Mouse (Mus musculus) liver, embryonic 13.5 days (tissue): ENCODE data around the gene Ick. TPM values are rescaled to one million over a fixed set of nuclear protein-coding genes. Genes with fewer than 3 reads are reported as not detected.

Source experiments
- ATAC-seq: fragments of 200-750 bp; cut with Nextera tagmentation; 2 replicates; pipeline ENCODE4 v1.8.0; 2017; ENCODE audit warnings: low read depth, mild to moderate bottlenecking, moderate number of reproducible peaks, moderate library complexity
- DNase-seq: peaks from one replicate; pipeline ENCODE4 v3.0.0; 2022
- H3K27ac ChIP-seq: fragments of 300-500 bp; sonication (generic); 2 replicates; pipeline ENCODE4 v1.5.1; 2015; ENCODE audit warnings: moderate library complexity, mild to moderate bottlenecking, inconsistent platforms
- H3K27me3 ChIP-seq: fragments of 300-500 bp; sonication (generic); 2 replicates; pipeline ENCODE4 v1.6.1; 2015; ENCODE audit warnings: mild to moderate bottlenecking, inconsistent platforms
- H3K36me3 ChIP-seq: fragments of 300-500 bp; sonication (generic); 2 replicates; pipeline ENCODE4 v1.6.1; 2015; ENCODE audit warnings: mild to moderate bottlenecking, inconsistent platforms
- H3K4me1 ChIP-seq: fragments of 300-500 bp; sonication (generic); replicated peaks from 2 replicates; pipeline ENCODE4 v1.6.1; 2015; ENCODE audit warnings: inconsistent platforms
- H3K4me2 ChIP-seq: fragments of 300-500 bp; sonication (generic); 2 replicates; pipeline ENCODE4 v1.6.1; 2015; ENCODE audit warnings: inconsistent platforms, mild to moderate bottlenecking, moderate library complexity
- H3K4me3 ChIP-seq: fragments of 300-500 bp; sonication (generic); replicated peaks from 2 replicates; pipeline ENCODE4 v1.5.1; 2015; ENCODE audit warnings: mild to moderate bottlenecking, inconsistent platforms
- H3K9ac ChIP-seq: fragments of 300-500 bp; sonication (generic); 2 replicates; pipeline ENCODE4 v1.6.1; 2015; ENCODE audit warnings: mild to moderate bottlenecking, inconsistent platforms
- H3K9me3 ChIP-seq: fragments of 300-500 bp; sonication (generic); replicated peaks from 2 replicates; pipeline ENCODE4 v1.6.1; 2016; ENCODE audit warnings: inconsistent platforms
- WGBS: fragments of 180-500 bp; shearing (Covaris S2); methylation state at CpG from one replicate; pipeline ENCODE4 v1.1.7; 2015; ENCODE audit not compliant: insufficient replicate concordance; 5-methylcytosine and 5-hydroxymethylcytosine counted together
- polyA plus RNA-seq: library from polyadenylated mRNA; unstranded; fragments of >200 nt; fragmentation: Nextera tagmentation; extraction: Ambion mirVana; gene quantifications from 2 replicates; pipeline ENCODE4 v1.2.1, GENCODE M21; 2015

Ick gene
- polyA plus RNA-seq, 1 experiment from 2014 or later, result 4.7 TPM

- peak; percentile 9; the same call in 1 of the 2 replicates for ATAC-seq
Measured at GRCm38 (mm10) chr9:78121985-78122384, 13.0 kb downstream of the Ick start.

DNA sequence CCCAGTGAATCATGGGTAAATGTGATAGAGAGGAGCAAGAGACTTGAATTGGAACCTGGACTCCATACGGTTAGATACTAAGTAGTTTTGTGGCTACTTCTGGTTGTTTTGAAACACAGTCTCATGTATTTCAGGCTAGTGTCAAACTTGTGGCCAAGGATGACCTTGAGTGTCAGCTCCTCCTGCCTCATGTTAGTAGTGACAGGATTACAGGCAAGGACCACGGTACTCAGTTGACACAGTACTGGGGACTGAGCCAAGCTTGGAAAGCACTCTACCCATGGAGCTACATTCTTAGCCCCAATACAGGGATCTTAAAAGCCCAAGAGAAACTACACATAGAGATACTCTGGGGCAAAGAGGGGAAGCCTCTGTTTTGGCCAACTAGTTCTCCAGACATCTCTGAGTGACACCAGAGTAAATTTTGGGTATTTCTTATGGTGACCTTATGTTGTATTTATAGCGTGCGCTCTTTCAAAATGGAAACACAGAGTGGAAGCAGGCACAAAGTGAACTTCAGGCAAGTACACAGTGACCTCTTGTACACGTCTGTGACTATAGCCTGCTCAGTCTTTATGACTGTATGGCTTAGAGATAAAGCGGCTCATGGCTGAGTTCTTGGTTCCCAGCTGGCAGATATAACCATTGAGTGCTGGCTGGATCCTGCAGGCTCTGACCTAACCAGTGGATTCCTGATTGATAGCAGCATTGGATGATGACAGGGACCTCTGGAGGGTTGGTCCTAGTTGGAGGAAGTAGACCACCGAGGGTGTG lies 14.1 kb downstream of the Ick start:
- Histone ChIP-seq H3K9me3 (no peaks in the 10 kb centered on the region), H3K4me1 (peaks cover 29% of the 10 kb centered on the region), H3K27ac (no peak overlapping the region), H3K27me3 (no peaks in the 10 kb centered on the region), H3K4me2 (no peak overlapping the region), H3K9ac (no peak overlapping the region), H3K36me3 (no peaks in the 10 kb centered on the region), H3K4me3 (no peak overlapping the region)
- WGBS, result 61% methylated on average over 7 of the region's 7 CpGs
- DNase-seq (no peak), ATAC-seq (no peak)

More at GRCm38 (mm10) chr9:78121985-78122384, 13.0 kb downstream of the Ick start:
- Histone ChIP-seq H3K9me3 (no peaks in the 10 kb centered on the region), H3K9ac (no peak overlapping the region), H3K4me3 (no peak overlapping the region), H3K27ac (0 out of 2 replicates have a peak overlapping the region, but pooled peaks have one; percentile 14), H3K4me1 (peaks cover 38% of the 10 kb centered on the region), H3K36me3 (no peaks in the 10 kb centered on the region), H3K27me3 (no peaks in the 10 kb centered on the region), H3K4me2 (no peak overlapping the region)
- DNase-seq, result no peak
- WGBS, result 75% methylated on average over 6 of the region's 6 CpGs

GRCm38 (mm10) chr9:78124297-78124696 lies 15.3 kb downstream of the Ick start:
- 59% methylated on average over 6 of the region's 6 CpGs for WGBS
- no peak overlapping the region for H3K27ac ChIP-seq
- H3K4me3 ChIP-seq, result no peak overlapping the region
- H3K9me3 ChIP-seq, result no peaks in the 10 kb centered on the region
- no peak overlapping the region for H3K9ac ChIP-seq
- H3K36me3 ChIP-seq, result no peaks in the 10 kb centered on the region
- DNase-seq (no peak), ATAC-seq (no peak)
- H3K27me3 ChIP-seq, result no peaks in the 10 kb centered on the region
- peaks cover 27% of the 10 kb centered on the region for H3K4me1 ChIP-seq
- no peak overlapping the region for H3K4me2 ChIP-seq

GRCm38 (mm10) chr9:78126007-78126406 lies 17.0 kb downstream of the Ick start:
- no peak for DNase-seq
- Histone ChIP-seq H3K36me3 (no peaks in the 10 kb centered on the region), H3K4me1 (peaks cover 27% of the 10 kb centered on the region), H3K4me2 (no peak overlapping the region), H3K27ac (no peak overlapping the region), H3K4me3 (no peak overlapping the region), H3K27me3 (no peaks in the 10 kb centered on the region), H3K9ac (no peak overlapping the region), H3K9me3 (no peaks in the 10 kb centered on the region)
- ATAC-seq, result no peak
- WGBS, result 78% methylated on average over 6 of the region's 6 CpGs

GRCm38 (mm10) chr9:78126643-78127042 lies 17.7 kb downstream of the Ick start:
- peaks cover 5% of the 10 kb centered on the region; the same call in 1 of the 2 replicates for H3K36me3 ChIP-seq
- ATAC-seq, result no peak
- no peak overlapping the region for H3K4me3 ChIP-seq
- no peaks in the 10 kb centered on the region for H3K9me3 ChIP-seq
- H3K27ac ChIP-seq, result no peak overlapping the region
- DNase-seq, result no peak
- no peaks in the 10 kb centered on the region for H3K27me3 ChIP-seq
- H3K4me1 ChIP-seq, result peaks cover 22% of the 10 kb centered on the region
- 79% methylated on average over 10 of the region's 10 CpGs for WGBS
- no peak overlapping the region for H3K9ac ChIP-seq
- H3K4me2 ChIP-seq, result no peak overlapping the region

DNA sequence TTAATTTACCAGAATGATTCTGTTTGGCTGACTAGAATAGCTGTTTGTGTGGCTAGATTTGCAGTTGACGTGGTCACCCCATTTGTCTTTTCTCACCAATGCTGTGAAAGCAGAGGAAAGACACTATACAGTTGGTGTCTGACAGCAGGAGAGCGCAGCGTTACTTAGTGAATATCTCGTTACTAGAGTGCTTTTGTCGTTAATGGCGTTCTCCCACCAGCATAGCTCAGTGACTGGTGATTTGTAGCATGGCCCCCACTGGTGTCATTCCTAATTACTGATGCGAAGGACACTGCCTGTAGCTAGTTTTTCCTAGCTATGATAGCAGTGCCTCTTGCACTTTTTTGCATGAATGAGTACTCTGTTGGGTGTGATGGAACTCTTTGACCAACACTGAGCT lies 26.7 kb downstream of the Ick start:
- DNase-seq, result no peak
- 79% methylated on average over 7 of the region's 7 CpGs for WGBS
- H3K4me3 ChIP-seq, result no peak overlapping the region
- H3K4me1 ChIP-seq, result peaks cover 5% of the 10 kb centered on the region; the same call in 1 of the 2 replicates
- H3K9me3 ChIP-seq, result no peaks in the 10 kb centered on the region
- no peak for ATAC-seq
- H3K9ac ChIP-seq, result no peak overlapping the region
- H3K27ac ChIP-seq, result no peak overlapping the region
- H3K4me2 ChIP-seq, result no peak overlapping the region
- H3K27me3 ChIP-seq, result no peaks in the 10 kb centered on the region
- peaks cover 16% of the 10 kb centered on the region; the same call in 1 of the 2 replicates for H3K36me3 ChIP-seq

DNA sequence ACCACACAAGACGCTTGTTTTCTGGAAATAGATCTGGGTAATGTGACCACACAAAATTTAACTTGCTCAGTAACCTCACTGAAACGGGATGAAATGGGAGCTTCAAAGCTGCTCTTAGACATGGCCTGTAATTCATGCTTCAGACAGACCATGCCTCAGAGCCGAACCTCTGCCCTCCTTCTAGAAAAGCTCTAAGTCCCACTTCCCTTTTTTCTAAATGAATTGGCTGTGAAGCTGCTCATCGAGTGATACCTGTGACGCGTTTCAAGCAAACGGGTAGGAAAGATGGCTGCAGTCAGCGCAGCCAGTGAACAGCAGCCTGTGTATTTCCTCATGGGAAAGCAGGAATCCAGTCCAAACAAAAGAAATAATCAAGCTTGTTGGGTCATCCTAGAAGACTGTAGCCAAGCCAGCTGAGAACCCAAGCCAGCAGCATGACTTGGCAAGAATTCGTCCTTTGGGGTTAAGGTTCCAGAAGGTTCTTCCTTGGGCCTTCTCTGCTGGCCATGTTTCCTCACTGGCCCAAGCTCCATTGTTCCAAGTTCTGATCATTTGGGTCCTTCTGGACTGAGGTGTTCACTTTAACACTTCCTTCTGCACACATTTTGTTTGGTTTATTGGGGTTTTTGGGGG lies 29.2 kb downstream of the Ick start:
- DNase-seq, result no peak

GRCm38 (mm10) chr9:78139463-78139862 lies 30.5 kb downstream of the Ick start:
- no peak overlapping the region for H3K9ac ChIP-seq
- no peak overlapping the region for H3K4me3 ChIP-seq
- no peaks in the 10 kb centered on the region for H3K27me3 ChIP-seq
- ATAC-seq (no peak), DNase-seq (no peak)
- H3K27ac ChIP-seq, result no peak overlapping the region
- peaks cover 5% of the 10 kb centered on the region; the same call in 1 of the 2 replicates for H3K4me1 ChIP-seq
- peaks cover 15% of the 10 kb centered on the region for H3K36me3 ChIP-seq
- WGBS, result 60% methylated on average over 4 of the region's 4 CpGs
- no peak overlapping the region for H3K4me2 ChIP-seq
- H3K9me3 ChIP-seq, result no peaks in the 10 kb centered on the region

More for the DNA sequence above, 29.2 kb downstream of the Ick start:
- Histone ChIP-seq H3K9me3 (no peaks in the 10 kb centered on the region), H3K4me1 (peaks cover 5% of the 10 kb centered on the region; the same call in 1 of the 2 replicates), H3K36me3 (peaks cover 16% of the 10 kb centered on the region), H3K4me2 (no peak overlapping the region), H3K27ac (no peak overlapping the region), H3K9ac (no peak overlapping the region), H3K27me3 (no peaks in the 10 kb centered on the region), H3K4me3 (no peak overlapping the region)
- no peak for ATAC-seq
- 74% methylated on average over 9 of the region's 9 CpGs for WGBS

DNA sequence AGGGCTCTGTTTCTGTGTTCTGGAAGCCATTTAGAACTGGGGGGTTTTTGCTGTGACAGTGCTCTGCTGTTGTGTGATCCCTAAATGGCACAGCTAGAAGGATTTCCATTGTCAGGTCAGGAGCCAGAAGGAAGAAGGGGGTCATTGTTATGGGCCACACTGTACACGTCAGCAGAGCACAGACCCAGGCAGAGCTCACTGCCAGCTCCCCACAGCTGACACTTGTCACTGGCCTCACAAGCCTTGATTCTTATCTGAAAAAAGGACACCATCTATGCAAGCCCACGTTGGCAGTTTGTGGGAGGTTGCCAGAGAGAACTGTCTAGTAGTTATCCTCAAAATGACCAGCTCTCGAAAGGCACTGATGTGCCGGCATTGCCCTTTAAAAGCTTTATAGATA lies 37.1 kb downstream of the Ick start:
- Histone ChIP-seq H3K9ac (no peak overlapping the region), H3K9me3 (no peaks in the 10 kb centered on the region), H3K4me3 (no peak overlapping the region), H3K4me1 (no peaks in the 10 kb centered on the region), H3K4me2 (no peak overlapping the region), H3K27me3 (no peaks in the 10 kb centered on the region), H3K36me3 (peaks cover 15% of the 10 kb centered on the region), H3K27ac (no peak overlapping the region)
- ATAC-seq (no peak), DNase-seq (no peak)
- WGBS, result 65% methylated on average over 4 of the region's 4 CpGs

DNA sequence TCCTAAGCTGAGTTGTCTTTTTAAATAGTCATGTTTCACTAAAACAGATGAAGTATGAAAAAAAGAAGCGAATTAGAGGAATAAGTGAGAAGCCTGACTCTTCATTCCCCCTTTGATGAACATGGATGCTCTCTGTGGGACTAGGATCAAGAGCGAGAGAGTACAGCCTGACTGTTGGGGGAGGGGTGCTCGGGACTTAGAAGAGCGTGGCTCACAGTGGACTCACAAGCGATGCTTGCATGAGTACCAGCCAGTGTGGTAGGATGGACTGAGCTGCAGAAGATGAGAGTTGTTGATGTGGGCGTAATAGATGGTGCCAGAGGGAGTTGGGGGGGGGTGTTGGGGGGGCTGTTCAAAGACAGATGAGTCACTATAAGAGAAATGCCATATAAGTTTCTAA lies 37.6 kb downstream of the Ick start:
- Histone ChIP-seq H3K9me3 (no peaks in the 10 kb centered on the region), H3K4me3 (no peak overlapping the region), H3K36me3 (peaks cover 12% of the 10 kb centered on the region), H3K4me2 (no peak overlapping the region), H3K4me1 (no peaks in the 10 kb centered on the region), H3K9ac (no peak overlapping the region), H3K27ac (no peak overlapping the region), H3K27me3 (no peaks in the 10 kb centered on the region)
- ATAC-seq (no peak), DNase-seq (no peak)
- 80% methylated on average over 6 of the region's 6 CpGs for WGBS

DNA sequence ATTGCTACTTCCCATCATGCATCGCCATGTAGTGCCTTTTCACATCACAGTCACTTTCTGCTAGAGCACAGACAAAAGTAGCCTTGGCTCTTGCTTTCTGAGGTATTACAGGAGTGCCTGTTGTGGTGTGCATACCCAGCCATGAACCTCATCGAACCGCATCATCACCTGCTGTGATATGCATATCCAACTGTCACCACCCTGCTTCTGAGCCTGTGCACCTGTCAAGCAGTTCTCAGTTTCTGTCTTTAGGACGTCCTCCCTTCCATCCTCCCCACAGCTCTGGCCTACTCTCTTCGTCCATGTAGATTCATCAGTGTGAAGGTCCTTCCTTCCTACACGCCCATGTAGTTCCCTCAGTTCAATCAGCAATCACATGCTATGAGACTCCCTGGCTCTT lies 39.2 kb downstream of the Ick start:
- Histone ChIP-seq H3K36me3 (peaks cover 7% of the 10 kb centered on the region; the same call in 1 of the 2 replicates), H3K4me1 (no peaks in the 10 kb centered on the region), H3K9me3 (no peaks in the 10 kb centered on the region), H3K4me2 (no peak overlapping the region), H3K27ac (no peak overlapping the region), H3K27me3 (no peaks in the 10 kb centered on the region), H3K9ac (no peak overlapping the region), H3K4me3 (no peak overlapping the region)
- WGBS, result 79% methylated on average over 6 of the region's 6 CpGs
- no peak for ATAC-seq
- DNase-seq, result no peak
